Mouse (Mus musculus) retina, postnatal 7 days (tissue): Measurements from ENCODE around the gene Alkbh5.

Source experiments
- DNase-seq: peaks from one replicate; pipeline ENCODE4 v3.0.0-alpha.2; 2012; ENCODE audit warnings: low read depth, low spot score

Gene Alkbh5

DNA sequence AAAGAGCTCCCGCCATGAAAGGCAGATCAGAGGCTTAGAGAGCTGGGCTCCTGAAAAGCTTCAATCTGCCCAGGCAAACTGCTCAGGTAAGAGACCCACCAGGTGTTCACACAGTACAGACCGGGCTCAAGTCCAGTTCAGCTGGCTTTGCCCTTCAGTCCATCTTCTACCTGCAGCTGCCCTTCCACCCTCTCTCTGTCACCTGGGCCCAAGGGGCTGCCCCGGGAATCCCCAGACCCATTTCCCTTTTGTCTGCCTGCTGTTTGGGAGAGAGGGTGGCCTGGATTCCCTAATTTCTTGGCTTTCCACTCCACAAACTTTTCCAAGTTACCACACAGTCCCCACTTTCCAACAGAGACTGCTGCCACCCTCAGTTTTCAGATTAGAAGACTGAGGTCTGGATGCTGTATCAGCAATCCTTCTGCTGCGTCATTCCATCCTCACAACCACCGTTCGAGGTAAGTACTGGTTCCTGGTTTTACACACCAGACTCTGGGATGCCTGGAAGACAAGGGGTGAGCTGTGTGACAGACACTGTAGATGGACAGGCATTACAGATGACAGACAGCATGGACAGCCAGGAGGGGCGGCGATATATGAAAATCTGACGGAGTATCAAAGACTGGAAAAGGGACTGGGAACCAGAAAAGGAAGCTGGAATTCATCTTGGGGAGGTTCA, at the start of gene Alkbh5:
Gene Alkbh5 (plus strand): TSS at position 202 of the 679 bp plus-strand sequence.
- peak; percentile 2 for DNase-seq

DNA sequence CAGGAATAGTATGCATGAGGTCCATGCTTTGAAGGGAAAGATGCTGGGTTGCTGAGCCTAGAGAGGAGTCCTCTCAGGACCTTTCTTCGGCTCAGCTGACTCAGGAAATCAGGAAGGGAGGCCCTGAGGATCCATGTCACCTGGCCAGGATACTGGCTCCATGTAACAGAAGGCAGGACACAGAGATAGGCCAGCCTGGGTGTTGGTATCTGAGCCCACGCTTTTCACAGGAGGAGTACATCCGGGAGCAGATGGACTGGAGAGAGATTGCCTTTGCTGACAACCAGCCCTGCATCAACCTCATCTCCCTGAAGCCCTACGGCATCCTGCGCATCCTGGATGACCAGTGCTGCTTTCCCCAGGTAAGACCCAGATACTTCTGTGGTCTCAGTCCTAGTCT, 43.5 kb upstream of the Alkbh5 start:
- DNase-seq, result no peak

DNA sequence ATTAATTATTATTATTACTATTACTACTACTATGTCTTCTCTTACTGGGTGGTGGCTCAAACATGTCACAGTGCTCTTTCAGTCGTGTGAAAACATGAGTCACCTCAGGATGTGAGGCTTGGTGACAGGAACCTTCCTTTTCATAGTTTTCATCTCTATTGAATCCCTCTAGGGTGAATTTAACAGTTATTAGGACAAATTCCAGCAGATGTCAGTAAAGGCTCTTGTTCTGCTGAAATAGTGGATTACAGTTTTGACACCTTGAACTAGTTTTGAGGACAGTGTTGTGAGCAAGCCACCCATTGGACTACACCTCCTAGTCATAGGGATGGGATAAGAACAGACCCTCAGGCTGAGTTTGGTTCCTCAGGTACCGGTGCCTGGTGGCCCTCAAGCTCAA, 40.5 kb upstream of the Alkbh5 start:
- DNase-seq, result no peak

DNA sequence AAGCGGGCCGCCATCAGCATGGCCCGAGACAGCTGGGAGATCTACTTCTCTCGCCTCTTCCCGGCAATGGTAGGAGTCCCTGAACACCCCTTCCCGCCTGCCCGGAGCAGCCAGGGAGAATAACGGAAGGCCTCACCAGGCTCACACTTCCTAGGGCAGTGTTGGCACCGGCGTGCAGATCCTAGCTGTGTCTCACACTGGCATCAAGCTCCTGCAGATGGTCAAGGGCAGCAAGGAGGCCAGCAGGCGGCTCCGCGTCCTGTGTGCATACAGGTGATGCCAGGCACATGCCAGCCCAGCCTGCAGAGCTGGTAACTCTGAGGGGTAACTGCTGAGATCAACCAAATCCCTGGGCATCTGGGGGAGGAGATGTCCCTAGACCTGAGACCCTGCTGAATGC, 28.9 kb upstream of the Alkbh5 start:
- no peak for DNase-seq

DNA sequence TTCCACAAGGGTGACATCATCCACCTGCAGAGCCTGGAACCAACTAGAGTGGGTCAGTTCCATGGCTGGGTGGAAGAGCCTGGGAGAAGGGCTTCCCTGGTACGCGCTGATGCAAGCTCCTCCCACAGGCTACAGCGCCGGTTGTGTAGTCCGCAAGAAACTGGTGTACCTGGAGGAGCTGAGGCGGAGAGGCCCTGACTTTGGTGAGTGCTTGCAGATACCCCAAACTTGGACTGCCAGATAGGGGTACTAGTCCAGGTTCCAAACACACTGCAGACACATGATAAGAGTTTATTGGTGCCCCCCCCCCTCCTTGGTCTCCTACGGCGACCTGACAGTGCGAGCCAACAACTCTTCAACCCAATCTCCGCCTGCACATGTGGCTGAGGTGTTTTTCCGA, 27.2 kb upstream of the Alkbh5 start:
- DNase-seq, result no peak

DNA sequence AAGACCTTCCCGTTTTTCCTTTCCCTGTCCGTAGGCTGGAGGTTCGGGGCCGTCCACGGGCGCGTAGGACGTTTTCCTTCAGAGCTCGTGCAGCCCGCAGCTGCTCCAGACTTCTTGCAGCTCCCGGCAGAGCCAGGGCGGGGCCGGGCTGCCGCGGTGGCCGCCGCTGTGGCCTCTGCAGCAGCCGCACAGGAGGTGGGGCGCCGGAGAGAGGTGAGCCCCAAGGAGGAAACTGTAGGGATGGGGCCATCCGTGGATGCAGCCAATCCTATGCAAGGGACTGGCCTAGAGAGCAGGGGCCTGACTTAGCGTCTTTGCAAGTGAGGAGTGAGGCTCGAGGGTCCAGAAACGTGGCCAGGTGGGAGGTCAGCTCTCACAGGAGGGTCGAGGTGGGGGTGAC, 26.7 kb upstream of the Alkbh5 start:
- no peak for DNase-seq

DNA sequence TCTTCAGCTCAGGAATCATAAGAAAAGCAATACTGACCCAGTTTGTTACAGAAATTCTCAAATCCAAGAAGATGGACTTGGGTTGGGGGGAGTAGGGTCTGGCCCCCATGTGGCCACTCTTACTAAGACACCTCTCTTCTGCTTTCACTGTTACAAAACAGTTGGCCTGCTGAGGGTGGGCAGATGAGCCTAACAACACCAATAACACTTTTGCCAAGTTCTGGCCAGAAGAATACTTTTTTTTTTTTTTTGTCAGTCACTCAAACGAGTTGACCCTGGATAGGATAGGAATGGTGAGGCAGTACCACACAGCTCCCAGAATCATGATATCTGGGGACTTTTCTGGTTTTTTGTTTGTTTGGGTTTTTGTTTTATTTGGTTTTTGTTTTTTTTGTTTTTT, 24.3 kb upstream of the Alkbh5 start:
- DNase-seq, result no peak

DNA sequence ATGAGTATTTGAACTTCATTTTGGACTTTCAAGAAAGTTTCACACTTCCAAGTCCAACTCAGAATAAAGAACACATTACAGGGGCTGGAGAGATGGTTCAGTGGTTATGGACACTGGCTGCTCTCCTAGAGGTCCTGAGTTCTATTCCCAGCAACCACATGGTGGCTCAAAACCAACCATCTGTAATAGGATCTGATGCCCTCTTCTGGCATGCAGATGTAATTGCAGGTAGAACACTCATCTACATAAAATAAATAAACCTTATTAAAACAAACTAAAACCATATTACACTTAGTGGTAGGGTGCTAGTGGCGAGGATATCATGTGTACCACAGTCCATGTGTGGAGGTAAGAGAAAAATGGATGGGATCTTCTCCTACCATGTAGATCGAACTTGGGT, 23.7 kb upstream of the Alkbh5 start:
- no peak for DNase-seq

DNA sequence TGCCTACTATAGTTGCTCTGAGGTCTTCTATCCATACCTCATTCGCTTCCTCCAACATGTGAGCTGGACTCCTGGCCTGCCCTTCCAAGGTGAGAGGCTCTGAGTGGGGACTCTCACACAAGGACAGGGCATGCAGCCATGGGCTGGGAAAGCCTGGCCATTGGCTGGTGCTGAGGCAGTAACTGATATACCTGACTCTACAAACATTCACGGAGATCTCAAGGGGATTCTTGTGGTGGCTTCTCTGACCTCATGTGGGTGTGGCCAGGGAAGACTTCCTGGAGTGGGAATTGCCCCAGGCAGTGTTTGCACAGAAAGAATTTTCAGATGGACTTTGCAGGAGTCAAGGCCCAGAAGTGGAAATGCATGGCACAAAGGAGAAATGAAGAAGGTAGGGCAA, 21.2 kb upstream of the Alkbh5 start:
- DNase-seq, result no peak

DNA sequence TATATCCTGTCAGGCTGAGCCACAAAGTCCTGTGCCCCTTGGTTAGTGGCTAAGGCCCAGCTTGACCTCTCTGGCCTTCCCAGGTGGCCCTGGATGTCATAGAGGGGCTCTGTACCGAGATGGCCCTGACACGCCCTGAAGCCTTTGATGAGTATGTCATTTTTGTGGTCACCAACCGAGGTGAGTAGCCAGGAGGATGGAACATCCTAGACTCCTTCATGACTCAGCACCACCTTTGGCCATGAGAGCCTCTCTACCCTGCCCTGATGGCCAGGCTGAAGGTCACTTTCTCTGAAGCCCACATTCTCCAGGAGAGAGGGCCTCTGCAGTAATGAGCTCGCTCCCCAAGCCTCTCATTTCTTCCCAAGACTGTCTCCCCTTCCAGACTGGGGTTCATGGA, 17.9 kb upstream of the Alkbh5 start:
- no peak for DNase-seq

DNA sequence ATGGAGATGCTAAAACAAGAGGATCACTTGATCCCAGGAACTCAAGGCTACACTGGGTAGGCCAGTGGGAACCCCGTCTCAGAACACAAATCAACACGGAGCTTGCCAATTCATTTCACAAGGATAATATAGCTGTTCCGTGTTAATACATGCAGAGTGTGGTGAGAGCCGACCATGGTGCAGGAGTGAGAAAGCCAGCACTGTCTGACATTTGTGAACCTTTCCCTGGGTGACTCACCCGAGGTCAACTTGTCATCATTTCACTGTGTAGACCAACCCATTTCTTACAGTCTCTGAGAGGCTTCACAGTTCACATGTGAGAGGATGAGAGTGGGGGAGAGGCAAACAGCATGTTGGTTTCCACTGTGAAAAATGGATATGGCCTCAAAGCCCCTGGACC, 14.2 kb upstream of the Alkbh5 start:
- no peak for DNase-seq

DNA sequence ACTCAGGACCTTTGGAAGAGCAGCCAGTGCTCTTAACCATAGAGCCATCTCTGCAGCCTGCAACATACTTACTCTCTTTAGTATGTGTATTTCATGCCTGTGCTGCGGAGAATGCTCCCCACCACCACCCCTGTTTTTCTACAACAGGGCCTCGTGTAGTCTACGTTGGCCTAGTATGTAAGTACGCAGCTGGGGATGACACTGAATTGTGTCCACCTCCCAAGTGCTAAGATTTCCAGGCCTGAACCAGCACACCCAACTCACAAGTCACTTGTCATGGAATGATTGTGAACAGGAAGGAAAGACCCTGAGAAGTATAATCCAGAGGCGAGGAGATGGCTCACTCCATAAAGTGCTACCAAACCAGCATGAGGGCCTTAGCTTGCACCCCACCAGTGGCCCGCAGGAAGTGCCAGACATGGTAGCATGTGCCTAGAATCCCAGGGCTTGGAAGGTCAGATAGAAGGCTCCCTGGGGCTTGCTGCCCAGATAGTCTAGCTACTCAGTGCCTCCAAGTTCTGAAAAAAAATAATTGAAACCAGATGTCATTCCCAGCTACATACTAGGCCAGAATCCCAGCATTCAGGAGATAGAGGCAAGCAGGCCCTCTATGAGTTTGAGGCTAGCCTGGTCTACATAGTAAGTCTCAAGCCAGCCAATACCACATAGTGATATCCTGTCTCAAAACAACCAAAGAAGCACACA, 13.4 kb upstream of the Alkbh5 start:
- DNase-seq, result no peak

DNA sequence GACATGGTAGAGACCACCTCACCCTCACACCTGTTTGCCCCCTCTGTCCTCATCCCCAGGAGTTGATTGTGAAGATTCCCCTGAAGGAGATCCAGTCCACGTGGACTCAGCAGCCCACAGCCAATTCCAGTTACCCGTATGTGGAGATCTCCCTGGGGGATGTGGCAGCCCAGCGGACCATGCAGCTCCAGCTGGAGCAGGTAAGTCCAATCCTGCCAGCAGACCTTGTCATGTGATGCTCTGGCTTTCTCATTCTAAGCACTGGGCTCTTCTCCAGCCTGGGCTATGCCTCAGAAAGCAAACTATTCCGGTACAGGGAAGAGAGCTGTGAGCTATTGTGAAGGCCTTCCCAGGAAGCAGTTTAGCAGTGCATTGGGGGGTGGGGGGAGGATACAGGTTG, 9.7 kb upstream of the Alkbh5 start:
- DNase-seq, result no peak

DNA sequence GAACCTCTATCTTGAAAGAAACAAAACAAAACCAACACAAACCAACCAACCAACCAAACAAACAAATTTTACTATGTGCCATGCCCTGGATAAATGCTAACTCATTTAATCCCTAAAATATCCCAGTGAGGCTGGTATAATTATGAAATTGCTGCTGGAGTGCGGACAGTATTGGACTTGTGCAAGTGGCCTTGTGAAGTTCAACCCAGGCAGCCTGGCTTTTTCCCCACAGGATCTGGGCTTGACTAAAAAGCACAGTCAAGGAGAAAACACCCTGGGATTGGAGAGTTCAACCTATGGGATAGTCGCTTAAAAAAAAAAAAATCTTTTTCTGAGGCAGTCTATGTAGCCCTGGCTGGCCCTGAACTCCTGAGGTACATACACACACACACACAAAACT, 505 bp upstream of the Alkbh5 start:
- no peak for DNase-seq

DNA sequence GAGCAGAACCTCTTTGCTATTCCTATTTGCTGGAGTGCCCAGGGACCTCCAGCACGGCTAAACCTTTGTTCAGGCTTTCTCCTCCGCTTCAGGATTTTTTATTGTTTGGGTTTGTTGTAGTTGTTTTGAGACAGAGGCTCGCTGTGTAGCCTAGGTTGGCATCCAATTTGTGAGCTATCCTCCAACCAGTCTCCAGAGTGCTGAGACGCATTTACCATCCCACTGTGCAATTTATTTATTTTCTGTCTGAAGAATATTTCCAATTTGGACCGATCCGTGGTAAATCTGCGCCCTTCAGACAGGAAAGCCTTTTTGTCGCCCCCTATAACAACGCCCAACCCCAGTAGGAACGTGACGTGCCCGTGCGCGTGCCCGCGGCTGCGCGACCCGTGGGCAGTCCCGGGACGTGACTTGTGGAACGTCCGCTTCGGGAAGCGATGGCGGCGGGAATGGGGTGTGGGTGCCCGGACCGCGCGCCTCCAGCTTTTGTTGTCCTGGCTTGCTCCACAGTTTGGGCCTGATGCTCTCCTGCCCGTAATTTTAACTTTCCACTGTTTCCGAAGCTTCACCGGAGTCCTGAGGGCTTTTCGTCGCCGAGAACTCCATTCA, 782 bp downstream of the Alkbh5 start:
- DNase-seq, result peak; percentile 80

DNA sequence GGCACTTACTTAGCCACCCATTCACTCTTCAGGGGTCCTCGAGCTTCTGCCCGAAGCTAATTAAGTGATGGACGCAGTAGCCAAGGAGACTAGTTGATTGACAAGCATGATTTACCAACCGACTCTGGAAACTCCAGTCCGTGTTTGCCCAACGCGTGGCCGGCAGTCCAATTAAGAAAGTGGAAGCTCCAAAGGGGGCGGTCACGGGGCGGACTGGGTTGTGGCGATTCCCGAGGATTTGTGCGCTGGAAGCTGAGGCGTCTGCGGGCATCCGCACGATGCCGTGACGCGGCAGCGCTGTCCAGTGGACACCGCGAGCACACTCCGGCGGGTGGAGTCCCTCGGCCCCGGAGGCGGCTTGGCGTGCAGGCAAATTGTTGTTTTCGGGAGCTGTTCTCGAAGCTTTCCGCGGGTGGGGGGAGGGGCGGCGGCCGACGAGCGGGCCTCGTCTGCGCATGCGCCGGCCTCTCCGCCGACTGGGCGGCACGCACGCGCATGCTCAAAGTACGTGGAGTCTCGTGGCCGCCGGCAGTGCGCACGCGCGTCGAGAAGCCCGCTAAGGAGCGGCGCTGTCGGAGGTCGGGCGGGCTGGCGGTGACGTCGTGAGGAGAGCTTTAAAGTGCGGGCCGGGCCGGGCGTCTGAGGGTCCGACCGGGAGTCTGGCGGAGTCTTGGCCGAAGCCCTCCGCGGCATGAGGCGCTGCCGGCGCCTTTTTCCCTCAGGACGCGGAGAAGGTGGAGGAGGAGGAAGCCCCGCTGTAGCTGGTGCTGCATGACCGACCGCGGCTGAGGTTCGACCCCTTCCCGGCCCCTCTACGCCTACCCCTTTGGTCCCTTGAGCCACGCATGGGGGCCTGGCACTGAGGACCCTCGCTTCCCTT, 1.5 kb downstream of the Alkbh5 start:
- DNase-seq, result peak; percentile 96

DNA sequence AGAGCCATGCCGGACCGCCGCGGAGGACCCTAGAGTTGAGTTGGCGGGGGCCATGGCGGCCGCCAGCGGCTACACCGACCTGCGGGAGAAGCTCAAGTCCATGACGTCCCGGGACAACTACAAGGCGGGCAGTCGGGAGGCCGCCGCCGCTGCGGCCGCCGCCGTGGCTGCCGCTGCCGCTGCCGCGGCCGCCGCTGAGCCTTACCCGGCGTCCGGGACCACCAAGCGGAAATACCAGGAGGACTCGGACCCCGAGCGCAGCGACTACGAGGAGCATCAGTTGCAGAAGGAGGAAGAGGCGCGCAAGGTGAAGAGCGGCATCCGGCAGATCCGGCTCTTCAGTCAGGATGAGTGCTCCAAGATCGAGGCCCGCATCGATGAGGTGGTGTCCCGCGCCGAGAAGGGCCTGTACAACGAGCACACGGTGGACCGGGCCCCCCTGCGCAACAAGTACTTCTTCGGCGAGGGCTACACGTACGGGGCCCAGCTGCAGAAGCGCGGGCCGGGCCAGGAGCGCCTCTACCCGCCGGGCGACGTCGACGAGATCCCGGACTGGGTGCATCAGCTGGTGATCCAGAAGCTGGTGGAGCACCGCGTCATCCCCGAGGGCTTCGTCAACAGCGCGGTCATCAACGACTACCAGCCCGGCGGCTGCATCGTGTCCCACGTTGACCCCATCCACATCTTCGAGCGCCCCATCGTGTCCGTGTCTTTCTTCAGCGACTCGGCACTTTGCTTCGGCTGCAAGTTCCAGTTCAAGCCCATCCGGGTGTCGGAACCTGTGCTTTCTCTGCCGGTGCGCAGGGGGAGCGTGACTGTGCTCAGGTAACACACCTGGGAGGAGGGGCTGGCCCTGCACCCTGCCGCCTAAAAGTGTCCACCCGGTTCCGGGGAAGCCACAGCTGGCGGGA, 2.4 kb downstream of the Alkbh5 start:
- peak; percentile 2 for DNase-seq

DNA sequence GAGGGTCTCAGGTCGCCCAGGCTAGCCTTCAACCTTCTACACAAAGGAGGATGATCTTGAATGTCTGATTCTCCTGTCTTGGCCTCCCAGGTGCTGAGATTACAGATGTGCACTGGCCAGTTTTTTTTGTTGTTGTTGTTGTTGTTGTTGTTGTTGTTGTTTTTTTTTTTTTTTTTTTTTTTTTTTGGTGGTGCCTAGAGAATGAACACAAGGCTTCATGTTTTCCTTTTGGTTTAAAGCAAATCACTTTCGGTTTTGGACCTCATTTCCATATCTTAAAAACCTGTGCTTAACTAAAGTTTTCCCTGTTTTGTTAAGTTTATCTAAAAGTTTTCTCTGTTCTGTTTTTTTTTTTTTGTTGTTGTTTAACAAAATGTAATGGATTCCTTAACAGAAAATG, 3.4 kb downstream of the Alkbh5 start:
- DNase-seq, result no peak

DNA sequence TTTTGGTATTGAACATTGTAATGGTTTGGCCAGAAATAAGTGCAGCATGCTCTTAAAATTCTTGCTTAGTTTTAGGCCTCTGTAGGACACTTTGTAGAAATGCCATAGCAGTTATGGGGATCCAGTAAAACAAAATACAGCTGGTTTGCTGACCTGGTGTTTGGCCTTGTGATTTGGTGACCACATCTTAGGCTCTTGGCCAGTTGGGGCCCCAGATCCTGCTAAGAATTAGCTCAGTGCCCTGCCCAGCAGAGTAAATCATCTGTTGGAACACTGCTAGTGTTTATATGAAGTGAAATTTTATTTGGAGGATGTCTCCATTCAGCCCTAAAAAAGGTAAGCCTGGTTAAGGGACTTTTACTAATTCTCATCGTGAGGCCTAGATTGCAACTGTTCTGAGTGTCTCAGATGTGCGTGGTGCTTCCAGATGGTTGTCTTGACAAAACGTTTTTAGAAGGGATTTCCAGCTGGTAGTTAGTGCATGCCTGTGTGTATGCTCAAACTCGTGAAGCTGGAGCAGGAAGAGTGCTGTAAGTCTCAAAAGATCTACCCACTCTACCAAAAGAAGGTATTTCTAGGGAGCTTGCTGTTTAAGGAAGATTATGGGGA, 3.9 kb downstream of the Alkbh5 start:
- DNase-seq, result no peak

DNA sequence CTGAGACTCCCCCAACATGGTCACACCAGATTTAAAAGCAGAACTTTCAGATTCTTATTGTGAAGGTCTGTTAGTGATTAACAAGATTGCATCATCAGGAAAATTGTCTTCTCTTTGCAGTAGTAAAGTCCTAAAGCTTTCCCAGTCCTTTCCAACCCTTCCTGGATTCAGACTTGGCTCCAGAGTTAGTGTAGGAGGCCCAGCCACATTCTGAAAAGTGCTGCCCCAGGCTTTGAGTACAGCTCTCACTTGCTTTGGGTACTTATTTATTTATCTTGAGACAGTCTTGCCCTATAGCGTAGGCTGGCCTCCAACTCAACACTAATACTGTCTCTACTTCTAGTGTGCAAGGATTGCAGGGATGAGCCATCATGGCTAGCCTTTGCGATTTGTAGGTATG, 4.6 kb downstream of the Alkbh5 start:
- DNase-seq, result no peak

DNA sequence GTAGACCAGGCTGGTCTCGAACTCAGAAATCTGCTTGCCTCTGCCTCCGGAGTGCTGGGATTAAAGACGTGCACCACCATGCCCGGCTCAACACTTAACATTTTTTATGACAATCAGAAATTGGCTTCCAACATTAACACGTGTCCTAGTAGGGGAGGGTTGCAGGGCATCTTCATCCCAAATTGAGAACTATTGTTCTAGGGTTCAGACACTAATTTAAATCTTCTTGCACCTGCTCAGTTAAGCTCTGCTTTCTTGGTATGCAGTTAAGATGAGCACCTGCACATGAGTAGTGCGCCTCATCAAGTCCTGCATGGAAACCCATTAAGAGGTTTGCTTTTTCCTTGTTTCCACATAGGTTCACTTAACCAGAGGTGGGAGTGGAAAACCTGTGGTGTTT, 5.7 kb downstream of the Alkbh5 start:
- DNase-seq, result no peak
